Mouse (Mus musculus) heart, postnatal 4 days (tissue): ENCODE measurements around the gene Mettl16. TPM values are rescaled to one million over a fixed set of nuclear protein-coding genes. Genes with fewer than 3 reads are reported as not detected.

ENCODE experiments used
- DNase-seq: peaks from one replicate; pipeline ENCODE4 v3.0.0; 2021
- microRNA-seq, 2 experiments: library from miRNA; unstranded; fragments of <30 nt; microRNA quantifications; one replicate each; pipeline ENCODE4 v1.2.0; 2021 to 2022
- total RNA-seq, 2 experiments: library from RNA; stranded (reverse); gene quantifications; 2 replicates each; pipeline ENCODE4 v1.2.3; 2021

The Mettl16 gene
- total RNA-seq, 2 experiments from 2014 or later: 15.2 to 16.9 TPM

DNA sequence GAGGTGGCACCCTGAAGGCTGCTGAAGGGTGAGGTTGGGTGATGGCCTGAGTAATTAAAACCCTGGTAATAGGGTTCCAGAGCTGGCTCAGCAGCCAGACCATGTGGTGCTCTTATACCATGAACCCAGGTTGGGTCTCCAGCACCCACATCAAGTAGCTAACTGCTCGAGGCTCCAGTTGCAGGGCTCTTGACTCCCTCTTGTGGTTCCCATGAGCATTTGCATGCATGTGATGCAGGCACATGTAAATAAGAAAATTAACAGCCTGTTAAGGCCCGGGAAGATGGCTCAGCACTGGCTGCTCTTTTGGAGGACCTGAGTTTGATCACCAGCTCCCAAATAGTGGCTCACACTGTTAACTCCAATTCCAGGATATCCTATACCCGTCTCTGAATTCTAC, 75.2 kb downstream of the Mettl16 start:
- DNase-seq: peak; percentile 10

- DNase-seq: peak; percentile 85
These were observed 77.4 kb downstream of the Mettl16 start for GRCm38 (mm10) chr11:74847919-74848521.

GRCm38 (mm10) chr11:74850998-74851661, 80.5 kb downstream of the Mettl16 start:
- DNase-seq: no peak

GRCm38 (mm10) chr11:74857756-74858155, 87.1 kb downstream of the Mettl16 start:
- no peak for DNase-seq

- DNase-seq: no peak
These were observed 91.5 kb downstream of the Mettl16 start for GRCm38 (mm10) chr11:74862129-74862528.

DNA sequence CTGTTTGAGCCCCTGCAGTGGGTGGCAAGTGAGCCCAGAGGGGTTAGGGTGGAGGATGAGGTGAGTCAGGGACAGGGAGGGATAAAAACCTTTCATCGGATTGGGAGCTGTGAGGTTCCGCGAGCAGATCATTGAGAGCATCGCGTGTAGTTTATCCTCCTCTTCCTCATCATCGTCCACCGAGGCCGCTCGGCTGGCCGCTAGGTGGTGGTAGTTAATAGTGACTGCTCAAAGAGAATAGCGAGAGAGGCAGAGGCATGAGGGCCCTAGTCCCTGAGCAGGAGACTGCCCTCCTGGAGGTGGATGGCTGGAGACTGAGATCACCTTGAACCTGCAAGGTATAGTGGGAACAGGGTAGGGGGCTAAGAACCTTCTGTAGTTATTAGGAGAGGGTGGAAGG, 92.8 kb downstream of the Mettl16 start:
- peak; percentile 55 for DNase-seq

GRCm38 (mm10) chr11:74864421-74864820, 93.8 kb downstream of the Mettl16 start:
- no peak for DNase-seq

DNA sequence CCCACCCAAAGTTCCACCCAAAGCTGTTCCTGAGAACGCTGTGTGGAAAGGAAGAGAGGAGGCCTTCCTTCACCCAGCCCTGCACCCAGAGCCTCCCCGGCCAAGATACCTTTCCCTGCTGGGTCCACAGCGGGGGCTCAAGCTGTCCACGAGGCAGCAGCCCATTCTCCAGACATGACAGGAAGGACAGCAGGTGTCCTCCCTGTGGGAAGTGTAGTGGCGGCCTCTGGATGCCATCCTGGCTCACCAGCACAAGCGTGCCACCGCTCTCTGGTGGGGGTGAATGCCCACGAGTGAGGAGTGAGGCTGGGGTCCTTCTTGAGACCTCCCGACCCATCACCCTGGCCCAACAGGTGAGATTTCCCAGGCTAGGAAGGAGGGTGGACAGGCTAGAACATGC, 94.6 kb downstream of the Mettl16 start:
- no peak for DNase-seq

GRCm38 (mm10) chr11:74866640-74867039, 96.0 kb downstream of the Mettl16 start:
- peak; percentile 76 for DNase-seq

- DNase-seq: peak; percentile 73
These were observed 96.6 kb downstream of the Mettl16 start for GRCm38 (mm10) chr11:74867181-74867580.

- DNase-seq: no peak
These were observed 97.6 kb downstream of the Mettl16 start for GRCm38 (mm10) chr11:74868046-74868760.

DNA sequence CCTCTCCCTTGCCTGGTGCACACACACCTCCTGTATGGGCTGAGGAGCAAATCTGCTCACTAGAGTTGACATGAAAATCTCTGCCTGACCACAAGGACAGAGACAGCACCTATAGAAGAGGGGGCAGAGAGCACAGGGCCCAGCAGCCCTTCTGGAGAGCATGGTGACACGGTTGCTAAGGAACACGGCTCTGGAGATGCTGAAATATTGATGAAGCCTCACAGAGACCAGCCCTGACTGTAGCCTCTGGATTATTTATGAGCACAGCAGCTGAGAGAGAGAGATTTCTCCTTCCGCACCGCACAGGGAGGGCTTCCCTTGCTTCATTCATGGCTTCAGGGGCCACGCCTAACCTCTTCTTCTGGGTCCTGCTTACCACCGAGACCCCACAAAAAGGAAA, 99.0 kb downstream of the Mettl16 start:
- DNase-seq: no peak

DNA sequence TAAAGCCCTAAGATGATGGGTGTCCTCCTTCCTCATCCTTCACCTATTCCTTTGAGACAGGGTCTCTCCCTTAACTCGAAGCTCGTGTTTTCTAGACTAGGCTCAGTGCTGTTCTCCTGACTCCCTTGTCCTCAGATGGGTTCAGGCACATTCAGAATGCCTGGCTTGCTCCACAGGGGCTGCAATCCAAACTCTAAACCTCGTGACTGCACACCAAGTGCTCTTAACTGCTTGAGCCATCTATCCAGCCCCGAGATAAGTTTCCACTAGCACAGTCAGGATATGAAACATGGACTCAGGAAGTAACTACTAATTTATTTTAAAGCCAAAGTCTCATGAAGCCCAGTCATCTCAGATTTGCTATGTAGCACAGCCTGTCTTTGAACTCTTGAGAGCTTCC, 99.9 kb downstream of the Mettl16 start:
- no peak for DNase-seq

- DNase-seq: no peak
These were observed 100.5 kb downstream of the Mettl16 start for GRCm38 (mm10) chr11:74870991-74871622.

- no peak for DNase-seq
These were observed 104.0 kb downstream of the Mettl16 start for GRCm38 (mm10) chr11:74874630-74875029.

DNA sequence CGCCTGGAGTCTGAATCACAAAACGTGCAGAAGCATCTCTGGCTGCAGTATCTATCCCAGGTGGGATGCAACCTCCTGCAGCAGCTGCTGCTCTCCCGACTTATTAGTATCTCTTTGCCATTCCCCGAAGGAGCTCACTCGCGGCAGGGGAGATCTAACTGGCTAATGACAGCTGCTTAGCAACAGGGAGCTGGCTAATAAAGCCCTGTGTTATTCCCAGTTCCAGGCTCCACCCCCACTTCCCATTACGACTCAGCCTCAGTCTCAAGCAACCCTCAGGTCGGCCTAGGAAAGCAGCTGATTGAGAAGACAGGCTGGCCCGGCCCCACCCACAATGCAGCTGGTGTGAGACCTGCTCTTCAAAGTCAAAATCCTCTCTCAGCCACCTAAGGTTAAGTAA, 106.2 kb downstream of the Mettl16 start:
- DNase-seq: peak; percentile 50

Small RNA genes within 50 kb of the gene (microRNA-seq; reads per million reads assigned to microRNA genes)
- gene Mir6926: 0 to 0.41 reads per million in 2 experiments

Other genes starting within 250 kb of the Mettl16 start
- gene Rap1gap2, start 159.9 kb upstream of the Mettl16 start, total RNA-seq: 10 to 100 TPM; 47.8 to 53.8 TPM
- gene Ccdc92b, start 151.2 kb upstream of the Mettl16 start, total RNA-seq: under 1 TPM; 0.60 to 0.72 TPM
- gene Cluh, start 121.3 kb upstream of the Mettl16 start, total RNA-seq: 100 to 1,000 TPM; 220 to 229 TPM
- 100 to 1,000 TPM; 265 to 269 TPM for gene Pafah1b1, start 46.2 kb upstream of the Mettl16 start, total RNA-seq
- 10 to 100 TPM; 14.8 to 15.7 TPM for gene Mnt, start 60.1 kb downstream of the Mettl16 start, total RNA-seq
- gene Sgsm2, start 126.2 kb downstream of the Mettl16 start, total RNA-seq: 10 to 100 TPM; 14.6 to 14.9 TPM
- gene Tsr1, start 127.2 kb downstream of the Mettl16 start, total RNA-seq: 10 to 100 TPM; 20.0 to 22.6 TPM
- gene Smg6, start 155.0 kb downstream of the Mettl16 start, total RNA-seq: 10 to 100 TPM; 25.6 to 25.7 TPM
- gene Srr, start 155.1 kb downstream of the Mettl16 start, total RNA-seq: 10 to 100 TPM; 29.4 to 30.4 TPM